Mouse (Mus musculus) neural tube, embryonic 14.5 days (tissue): ENCODE data around the gene Egfem1. TPM values are rescaled to one million over a fixed set of nuclear protein-coding genes. Genes with fewer than 3 reads are reported as not detected.

Experiments used
- ATAC-seq: fragments of 200-750 bp; cut with Nextera tagmentation; 2 replicates; pipeline ENCODE4 v1.8.0; 2017; ENCODE audit warnings: low read depth, mild to moderate bottlenecking, moderate TSS enrichment, moderate library complexity
- H3K27ac ChIP-seq: fragments of 300-500 bp; sonication (generic); 2 replicates; pipeline ENCODE4 v1.5.1; 2014; ENCODE audit warnings: low read depth, mild to moderate bottlenecking, control low read depth, low read length, moderate library complexity, mixed read lengths
- H3K27me3 ChIP-seq: fragments of 300-500 bp; sonication (generic); 2 replicates; pipeline ENCODE4 v1.6.1; 2014; ENCODE audit warnings: low read length; ENCODE audit not compliant: control insufficient read depth, insufficient read depth
- H3K36me3 ChIP-seq: fragments of 300-500 bp; sonication (generic); 2 replicates; pipeline ENCODE4 v1.6.1; 2014; ENCODE audit warnings: low read length, mixed read lengths; ENCODE audit not compliant: control insufficient read depth, insufficient read depth
- H3K4me1 ChIP-seq: fragments of 300-500 bp; sonication (generic); 2 replicates; pipeline ENCODE4 v1.6.1; 2014; ENCODE audit warnings: low read length; ENCODE audit not compliant: control insufficient read depth, insufficient read depth
- H3K4me2 ChIP-seq: fragments of 300-500 bp; sonication (generic); 2 replicates; pipeline ENCODE4 v1.6.1; 2014; ENCODE audit warnings: mild to moderate bottlenecking, low read depth, low read length, control low read depth
- H3K4me3 ChIP-seq: fragments of 300-500 bp; sonication (generic); 2 replicates; pipeline ENCODE4 v1.5.1; 2014; ENCODE audit warnings: low read depth, low read length, control low read depth, mixed read lengths
- H3K9ac ChIP-seq: fragments of 300-500 bp; sonication (generic); replicated peaks from 2 replicates; pipeline ENCODE4 v1.6.1; 2014; ENCODE audit warnings: low read depth, mild to moderate bottlenecking, control low read depth, low read length, mixed read lengths
- H3K9me3 ChIP-seq: fragments of 300-500 bp; sonication (generic); 2 replicates; pipeline ENCODE4 v1.6.1; 2016; ENCODE audit warnings: low read length; ENCODE audit not compliant: control insufficient read depth
- WGBS: fragments of 180-500 bp; shearing (Covaris S2); extraction: QIAGEN DNeasy Blood & Tissue Kit; methylation state at CpG from one replicate; pipeline ENCODE4 v1.1.7; 2014; 5-methylcytosine and 5-hydroxymethylcytosine counted together
- polyA plus RNA-seq: library from polyadenylated mRNA; unstranded; fragments of >200 nt; fragmentation: Nextera tagmentation; extraction: Ambion mirVana; gene quantifications from 2 replicates; pipeline ENCODE4 v1.2.1, GENCODE M21; 2014

Egfem1 gene
- polyA plus RNA-seq, 1 experiment from 2014 or later, result 8.6 TPM

DNA sequence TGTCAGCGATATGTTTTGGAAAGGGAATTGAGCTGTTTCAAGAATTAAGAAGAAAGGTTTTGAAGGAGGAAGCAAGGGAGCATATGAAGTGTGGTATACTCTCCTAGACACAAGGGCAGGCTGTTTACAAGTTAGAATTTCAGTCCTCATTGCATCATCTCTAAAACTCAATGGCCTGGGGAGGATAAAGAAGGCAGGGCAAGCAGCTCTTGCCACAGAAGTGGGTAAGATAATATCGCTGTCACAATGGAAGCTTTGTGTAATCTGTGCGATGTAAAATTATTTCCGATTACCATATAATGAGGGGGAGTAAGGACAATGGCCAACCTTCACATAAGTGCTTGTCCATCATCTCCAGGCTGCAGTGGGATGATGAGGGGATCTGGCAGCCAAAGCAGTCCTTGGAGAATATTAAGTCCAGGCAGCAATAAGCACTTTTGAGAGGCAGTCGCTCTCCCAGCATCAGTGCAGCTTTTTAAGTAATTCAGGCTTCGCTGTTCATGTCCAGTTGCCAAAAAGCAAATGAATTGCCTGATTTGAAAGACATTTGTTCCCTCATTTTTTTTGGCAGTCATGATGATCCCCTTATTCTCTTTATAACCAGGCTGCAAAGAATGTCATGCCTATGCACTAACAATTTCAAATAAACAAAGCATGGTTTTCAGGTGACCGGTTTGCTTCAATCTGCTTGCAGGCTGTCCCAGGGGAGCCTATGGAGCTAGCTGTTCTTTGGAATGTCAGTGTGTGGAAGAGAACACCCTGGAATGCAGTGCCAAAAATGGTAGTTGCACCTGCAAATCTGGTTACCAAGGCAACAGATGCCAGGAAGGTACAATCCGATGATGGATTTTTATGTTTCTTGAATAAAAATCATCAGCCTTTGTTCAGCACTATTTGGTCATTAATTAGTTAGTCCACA, 607.8 kb downstream of the Egfem1 start:
- H3K9ac ChIP-seq, result no peak overlapping the region
- H3K27ac ChIP-seq, result peak overlapping the region; percentile 10; the same call in 1 of the 2 replicates
- no peaks in the 10 kb centered on the region for H3K27me3 ChIP-seq
- peaks cover 3% of the 10 kb centered on the region; the same call in 1 of the 2 replicates for H3K4me1 ChIP-seq
- 75% methylated on average over 8 of the region's 8 CpGs for WGBS
- no peak overlapping the region for H3K4me3 ChIP-seq
- ATAC-seq, result no peak
- no peak overlapping the region for H3K4me2 ChIP-seq
- H3K9me3 ChIP-seq, result no peaks in the 10 kb centered on the region
- no peaks in the 10 kb centered on the region for H3K36me3 ChIP-seq

DNA sequence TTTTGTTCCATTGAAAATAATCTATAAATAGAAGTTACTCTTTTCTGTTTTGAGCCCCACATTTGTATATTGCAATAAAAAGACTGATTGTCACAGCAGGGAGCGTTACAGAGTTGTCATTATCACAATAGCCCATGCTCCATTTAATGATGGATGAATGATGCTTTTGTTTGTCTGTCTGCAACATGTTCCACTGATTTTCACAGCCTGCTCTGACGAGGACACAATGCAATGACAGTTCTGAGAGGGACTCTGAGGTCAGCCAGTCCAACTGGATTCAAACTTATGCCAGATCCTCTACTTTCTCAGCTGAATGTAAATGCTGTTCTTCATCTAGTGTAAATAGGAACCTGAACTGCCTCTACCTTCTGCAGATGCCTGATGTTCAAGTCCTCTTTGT, 619.3 kb downstream of the Egfem1 start:
- Histone ChIP-seq H3K4me2 (no peak overlapping the region), H3K27ac (no peak overlapping the region), H3K27me3 (no peaks in the 10 kb centered on the region), H3K4me1 (no peaks in the 10 kb centered on the region), H3K36me3 (no peaks in the 10 kb centered on the region), H3K4me3 (no peak overlapping the region), H3K9me3 (no peaks in the 10 kb centered on the region), H3K9ac (no peak overlapping the region)
- WGBS, result 11% methylated on average over 2 of the region's 2 CpGs
- ATAC-seq, result no peak

- Histone ChIP-seq H3K4me2 (no peak overlapping the region), H3K27ac (no peak overlapping the region), H3K4me1 (no peaks in the 10 kb centered on the region), H3K4me3 (no peak overlapping the region), H3K27me3 (no peaks in the 10 kb centered on the region), H3K36me3 (no peaks in the 10 kb centered on the region), H3K9me3 (no peaks in the 10 kb centered on the region), H3K9ac (no peak overlapping the region)
- ATAC-seq, result no peak
- WGBS, result 90% methylated on average over 2 of the region's 2 CpGs
These were observed 625.0 kb downstream of the Egfem1 start for GRCm38 (mm10) chr3:29706816-29707215.

DNA sequence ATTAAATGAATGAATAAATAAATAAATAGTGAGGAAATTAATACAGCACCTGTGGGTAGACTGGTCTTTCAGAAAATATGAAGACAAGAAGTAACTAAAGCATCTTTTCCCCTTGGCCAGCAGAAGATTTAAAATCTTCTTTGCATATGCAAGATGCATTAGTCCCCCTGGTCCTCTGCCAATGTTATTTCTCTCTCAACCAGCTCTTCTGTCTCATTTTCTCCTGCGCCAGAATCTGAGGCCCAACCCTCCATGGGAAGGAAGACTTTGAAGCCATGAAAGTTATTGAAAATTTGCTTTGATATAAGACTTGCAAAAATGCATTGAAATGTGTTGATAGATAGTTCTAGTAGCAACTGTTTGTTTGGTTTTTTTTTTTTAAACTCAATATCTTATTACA, 625.6 kb downstream of the Egfem1 start:
- Histone ChIP-seq H3K4me3 (no peak overlapping the region), H3K4me2 (no peak overlapping the region), H3K27ac (no peak overlapping the region), H3K4me1 (no peaks in the 10 kb centered on the region), H3K9me3 (no peaks in the 10 kb centered on the region), H3K36me3 (no peaks in the 10 kb centered on the region), H3K27me3 (no peaks in the 10 kb centered on the region), H3K9ac (no peak overlapping the region)
- 90% methylated on average over 1 of the region's 1 CpGs for WGBS
- no peak for ATAC-seq

GRCm38 (mm10) chr3:29726376-29726967, 644.6 kb downstream of the Egfem1 start:
- ATAC-seq, result peak; percentile 92
- H3K4me1 ChIP-seq, result no peaks in the 10 kb centered on the region
- no peaks in the 10 kb centered on the region for H3K27me3 ChIP-seq
- H3K36me3 ChIP-seq, result no peaks in the 10 kb centered on the region
- H3K4me3 ChIP-seq, result no peak overlapping the region
- H3K27ac ChIP-seq, result no peak overlapping the region
- no peaks in the 10 kb centered on the region for H3K9me3 ChIP-seq
- 62% methylated on average over 8 of the region's 8 CpGs for WGBS
- H3K4me2 ChIP-seq, result no peak overlapping the region
- H3K9ac ChIP-seq, result no peak overlapping the region

GRCm38 (mm10) chr3:29730062-29730760, 648.4 kb downstream of the Egfem1 start:
- no peaks in the 10 kb centered on the region for H3K4me1 ChIP-seq
- H3K9ac ChIP-seq, result no peak overlapping the region
- H3K36me3 ChIP-seq, result no peaks in the 10 kb centered on the region
- H3K27ac ChIP-seq, result no peak overlapping the region
- no peaks in the 10 kb centered on the region for H3K9me3 ChIP-seq
- peak; percentile 45; the same call in 1 of the 2 replicates for ATAC-seq
- 29% methylated on average over 4 of the region's 4 CpGs for WGBS
- no peak overlapping the region for H3K4me3 ChIP-seq
- no peak overlapping the region for H3K4me2 ChIP-seq
- no peaks in the 10 kb centered on the region for H3K27me3 ChIP-seq

DNA sequence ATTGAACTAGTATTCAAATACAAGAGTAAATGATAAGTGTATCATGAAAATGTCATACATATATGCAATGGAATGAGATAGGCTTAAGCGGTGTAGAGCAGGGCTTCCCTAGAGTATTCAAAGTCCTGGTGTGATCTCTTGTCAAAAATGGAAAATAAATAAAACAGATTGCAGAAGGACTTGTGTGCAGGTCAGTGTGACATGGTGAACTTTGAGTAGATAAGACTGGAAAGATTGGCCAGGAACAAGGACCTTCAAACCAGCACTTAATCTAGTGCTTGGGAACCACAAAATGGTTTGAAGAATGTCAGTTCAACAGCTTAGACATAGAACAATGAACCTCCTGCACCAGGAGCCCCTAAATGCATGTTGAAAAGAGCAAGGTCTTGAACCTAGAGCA, 649.7 kb downstream of the Egfem1 start:
- H3K9ac ChIP-seq, result no peak overlapping the region
- H3K36me3 ChIP-seq, result no peaks in the 10 kb centered on the region
- no peaks in the 10 kb centered on the region for H3K4me1 ChIP-seq
- no peaks in the 10 kb centered on the region for H3K27me3 ChIP-seq
- no peak overlapping the region for H3K4me2 ChIP-seq
- no peak overlapping the region for H3K4me3 ChIP-seq
- H3K9me3 ChIP-seq, result no peaks in the 10 kb centered on the region
- H3K27ac ChIP-seq, result no peak overlapping the region
- no peak for ATAC-seq
- 98% methylated on average over 1 of the region's 1 CpGs for WGBS

GRCm38 (mm10) chr3:29732626-29733025, 650.8 kb downstream of the Egfem1 start:
- ATAC-seq, result no peak
- H3K4me3 ChIP-seq, result no peak overlapping the region

GRCm38 (mm10) chr3:29734251-29734650, 652.4 kb downstream of the Egfem1 start:
- Histone ChIP-seq H3K27me3 (no peaks in the 10 kb centered on the region), H3K4me3 (no peak overlapping the region), H3K4me1 (no peaks in the 10 kb centered on the region), H3K4me2 (no peak overlapping the region), H3K9me3 (no peaks in the 10 kb centered on the region), H3K36me3 (no peaks in the 10 kb centered on the region), H3K9ac (no peak overlapping the region), H3K27ac (no peak overlapping the region)
- ATAC-seq, result no peak
- WGBS, result 54% methylated on average over 6 of the region's 6 CpGs

More at GRCm38 (mm10) chr3:29732626-29733025, 650.8 kb downstream of the Egfem1 start:
- no peaks in the 10 kb centered on the region for H3K27me3 ChIP-seq
- no peak overlapping the region for H3K27ac ChIP-seq
- no peaks in the 10 kb centered on the region for H3K4me1 ChIP-seq
- no peaks in the 10 kb centered on the region for H3K9me3 ChIP-seq
- 76% methylated on average over 4 of the region's 4 CpGs for WGBS
- no peaks in the 10 kb centered on the region for H3K36me3 ChIP-seq
- H3K4me2 ChIP-seq, result no peak overlapping the region
- no peak overlapping the region for H3K9ac ChIP-seq
